Mouse (Mus musculus): ENCODE measurements around the gene Stat1.
A peak's percentile ranks its signal among the peaks of the same experiment; 100 is the strongest.

Stat1 gene

GRCm38 (mm10) chr1:52161151-52161550, 41.9 kb downstream of the Stat1 start:
- DNase-seq (ENCODE audit: low read depth, low spot score) = no peak

- DNase-seq (ENCODE audit: low read depth, low spot score) = no peak
These were observed 44.6 kb downstream of the Stat1 start for GRCm38 (mm10) chr1:52163707-52164457.

- DNase-seq (ENCODE audit: low read depth, low spot score) = no peak
These were observed 47.5 kb downstream of the Stat1 start for GRCm38 (mm10) chr1:52166652-52167220.

- no peak for DNase-seq (ENCODE audit: low read depth, low spot score)
These were observed 50.8 kb downstream of the Stat1 start for GRCm38 (mm10) chr1:52170057-52170456.

GRCm38 (mm10) chr1:52170747-52171146, 51.5 kb downstream of the Stat1 start:
- DNase-seq (ENCODE audit: low read depth, low spot score) = no peak

- no peak for DNase-seq (ENCODE audit: low read depth, low spot score)
These were observed 52.0 kb downstream of the Stat1 start for GRCm38 (mm10) chr1:52171271-52171670.

- no peak for DNase-seq (ENCODE audit: low read depth, low spot score)
These were observed 56.1 kb downstream of the Stat1 start for GRCm38 (mm10) chr1:52175321-52175720.

GRCm38 (mm10) chr1:52175983-52176382, 56.7 kb downstream of the Stat1 start:
- DNase-seq (ENCODE audit: low read depth, low spot score) = no peak

- DNase-seq (ENCODE audit: low read depth, low spot score) = no peak
These were observed 57.8 kb downstream of the Stat1 start for GRCm38 (mm10) chr1:52176999-52177398.

- no peak for DNase-seq (ENCODE audit: low read depth, low spot score)
These were observed 60.8 kb downstream of the Stat1 start for GRCm38 (mm10) chr1:52179939-52180568.

- DNase-seq (ENCODE audit: low read depth, low spot score) = no peak
These were observed 62.8 kb downstream of the Stat1 start for GRCm38 (mm10) chr1:52181994-52182393.

- peak; percentile 48 for DNase-seq (ENCODE audit: low read depth, low spot score)
These were observed 63.8 kb downstream of the Stat1 start for GRCm38 (mm10) chr1:52182992-52183391.

Measured in telencephalon, adult 2 months (tissue).